Mouse (Mus musculus) c-Kit-negative CD71-positive TER-119-positive erythroid progenitor cells, embryonic 14.5 days (primary cell): ENCODE data around the gene Mettl21a.
A peak's percentile ranks its signal among the peaks of the same experiment; 100 is the strongest.
"Not testable (repeated sequence)": the region's sequence is repeated elsewhere in the genome, so short reads cannot be mapped to it uniquely, and the experiment has no call there.

Experiments used
- DNase-seq: peaks from one replicate; pipeline ENCODE4 v3.0.0-alpha.2; 2013; ENCODE audit warnings: low read depth, low spot score

The Mettl21a gene

DNA sequence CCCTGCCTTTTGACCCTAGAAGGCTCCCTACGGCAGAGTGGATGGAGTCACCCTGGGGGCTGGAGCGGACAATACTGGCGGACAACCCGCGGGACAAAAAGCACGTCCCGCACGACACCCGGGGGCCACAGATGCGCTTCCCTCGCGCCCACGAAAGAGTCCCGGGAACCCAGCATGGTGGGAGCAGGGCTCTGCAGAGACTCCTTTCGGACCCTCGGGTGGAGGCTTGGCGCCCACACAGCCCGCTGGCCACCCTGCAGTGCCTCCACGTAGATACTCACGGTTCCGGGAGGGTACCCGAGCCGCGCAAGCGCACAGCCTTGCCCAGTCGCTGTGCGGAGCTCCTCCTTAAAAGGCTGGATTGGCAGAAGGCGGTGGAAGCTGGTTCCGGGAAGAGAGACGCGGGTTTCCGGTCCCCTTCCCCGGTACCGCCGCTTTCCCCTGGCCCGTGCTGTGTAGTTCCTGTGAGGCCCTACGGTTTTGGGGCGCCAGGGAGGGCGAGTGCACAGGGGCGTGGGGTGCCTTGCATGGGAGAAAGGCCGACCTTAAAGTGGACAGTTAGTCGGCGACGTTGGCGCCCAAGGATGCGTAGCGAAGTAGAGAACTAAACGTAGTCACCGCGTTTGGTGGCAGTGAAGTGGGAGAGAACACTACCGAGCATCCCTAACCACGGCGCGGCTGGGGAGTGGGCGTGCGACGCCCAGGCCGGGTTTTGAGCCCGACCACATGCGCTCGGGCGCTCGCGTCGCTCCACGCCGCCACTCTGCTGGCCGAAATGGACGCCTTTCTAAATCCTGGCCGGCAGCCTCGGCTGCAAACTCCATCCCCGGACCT lies at the start of gene Mettl21a:
TSS of gene Mettl21a (minus strand) at position 362 of the 834 bp plus-strand sequence.
- peak; percentile 68 for DNase-seq

GRCm38 (mm10) chr1:64658876-64659275 lies 41.8 kb upstream of the Mettl21a start:
- DNase-seq, result no peak

- no peak for DNase-seq
These were observed 39.5 kb upstream of the Mettl21a start for GRCm38 (mm10) chr1:64656423-64657129.

GRCm38 (mm10) chr1:64655415-64655814 lies 38.4 kb upstream of the Mettl21a start:
- no peak for DNase-seq

GRCm38 (mm10) chr1:64653701-64654100 lies 36.7 kb upstream of the Mettl21a start:
- DNase-seq, result no peak

DNA sequence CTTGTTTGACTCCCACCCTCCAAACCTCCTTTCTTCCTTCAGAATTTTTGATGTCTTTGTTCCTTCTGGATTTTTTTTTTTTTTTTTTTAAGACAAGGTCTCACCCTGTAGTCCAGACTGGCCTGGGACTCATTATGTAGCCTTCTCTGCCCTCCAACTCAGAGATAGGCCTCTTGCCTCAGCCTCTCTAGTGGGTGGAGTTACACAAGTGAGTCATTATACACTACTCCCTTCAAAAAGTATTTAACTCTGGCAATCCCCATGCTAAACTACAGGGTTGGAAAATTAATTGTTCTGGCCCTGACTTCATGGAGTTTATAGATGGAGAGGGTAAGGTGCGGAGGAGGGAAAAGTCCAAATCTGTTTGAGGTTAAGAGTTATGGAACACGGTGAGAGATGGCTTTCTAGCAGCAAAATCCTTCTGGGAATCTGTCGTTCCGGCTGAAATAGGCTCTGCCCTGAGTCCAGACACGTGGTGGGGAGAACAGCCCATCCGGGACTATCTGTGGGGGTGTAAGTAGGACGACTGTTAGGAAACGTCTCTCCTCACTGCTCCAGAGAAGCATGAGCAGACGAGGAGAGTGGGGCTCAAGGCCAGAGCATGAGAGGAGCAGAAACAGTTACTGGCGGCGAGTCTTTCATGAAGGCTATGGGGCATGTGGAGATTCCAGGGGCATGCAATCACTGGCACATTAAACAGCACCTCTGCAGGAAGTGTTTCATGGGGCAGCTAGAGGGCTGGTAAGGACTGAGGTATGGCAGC lies 32.5 kb upstream of the Mettl21a start:
- DNase-seq, result no peak

DNA sequence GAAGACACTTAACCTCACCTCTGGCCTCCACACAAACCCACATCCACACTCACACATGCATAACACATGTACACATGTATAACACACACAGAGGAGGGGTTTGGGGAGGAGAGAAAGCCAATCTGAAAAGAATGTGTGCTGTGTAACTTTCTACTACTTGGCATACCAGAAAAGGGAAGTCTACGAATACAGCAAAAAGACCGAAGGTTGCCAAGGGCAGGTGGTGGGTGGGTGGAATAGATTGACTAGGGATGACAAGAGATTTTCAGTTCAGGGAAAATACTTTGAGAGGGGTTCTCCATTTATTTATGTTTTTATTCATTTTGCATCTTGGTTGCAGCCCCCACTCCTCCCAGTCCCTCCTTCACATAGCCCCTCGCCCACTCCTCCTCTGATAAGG lies 27.5 kb upstream of the Mettl21a start:
- no peak for DNase-seq

GRCm38 (mm10) chr1:64642541-64642940 lies 25.5 kb upstream of the Mettl21a start:
- not testable (repeated sequence) for DNase-seq

GRCm38 (mm10) chr1:64641069-64641468 lies 24.0 kb upstream of the Mettl21a start:
- DNase-seq, result no peak

GRCm38 (mm10) chr1:64639279-64639678 lies 22.2 kb upstream of the Mettl21a start:
- DNase-seq, result peak; percentile 54

DNA sequence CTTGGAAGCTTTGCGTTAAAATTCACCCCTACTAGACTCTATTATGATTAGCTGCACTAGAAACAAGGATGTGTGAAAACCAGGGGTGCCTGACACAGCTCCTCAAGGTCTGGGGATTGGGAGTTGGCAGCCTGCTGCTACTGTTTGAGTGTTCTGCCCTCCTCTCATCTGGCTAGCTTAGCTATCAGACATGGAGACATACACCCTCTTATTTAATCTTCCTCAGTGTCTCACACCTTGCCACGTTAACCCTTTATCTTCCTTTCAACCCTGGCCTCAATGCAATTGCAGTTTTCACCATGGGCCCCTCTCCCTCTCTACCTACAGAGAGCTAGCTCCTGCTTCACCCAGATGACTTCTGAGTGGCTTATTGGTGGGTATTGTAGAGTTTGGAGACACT lies 18.6 kb upstream of the Mettl21a start:
- DNase-seq, result no peak

- DNase-seq, result no peak
These were observed 16.2 kb upstream of the Mettl21a start for GRCm38 (mm10) chr1:64633237-64633636.

DNA sequence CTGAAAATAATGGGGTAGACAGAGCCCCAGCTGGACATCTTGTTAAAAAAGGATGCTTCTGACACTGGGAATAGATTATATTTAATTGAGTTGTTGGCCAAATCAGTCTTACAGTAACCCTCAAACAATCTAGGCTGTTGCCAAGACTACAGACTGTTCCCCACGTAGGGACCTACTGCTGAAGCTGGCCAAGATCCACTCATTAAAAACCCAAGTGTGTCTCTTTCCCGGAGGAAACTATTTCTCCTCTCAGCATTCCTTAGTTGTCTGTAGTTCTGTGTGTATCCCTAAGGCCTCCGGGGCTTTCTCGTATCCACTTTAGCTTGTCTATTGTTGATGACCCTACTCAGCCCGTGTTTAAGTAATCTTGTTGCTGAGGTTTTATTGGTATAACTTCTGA lies 14.5 kb upstream of the Mettl21a start:
- no peak for DNase-seq

DNA sequence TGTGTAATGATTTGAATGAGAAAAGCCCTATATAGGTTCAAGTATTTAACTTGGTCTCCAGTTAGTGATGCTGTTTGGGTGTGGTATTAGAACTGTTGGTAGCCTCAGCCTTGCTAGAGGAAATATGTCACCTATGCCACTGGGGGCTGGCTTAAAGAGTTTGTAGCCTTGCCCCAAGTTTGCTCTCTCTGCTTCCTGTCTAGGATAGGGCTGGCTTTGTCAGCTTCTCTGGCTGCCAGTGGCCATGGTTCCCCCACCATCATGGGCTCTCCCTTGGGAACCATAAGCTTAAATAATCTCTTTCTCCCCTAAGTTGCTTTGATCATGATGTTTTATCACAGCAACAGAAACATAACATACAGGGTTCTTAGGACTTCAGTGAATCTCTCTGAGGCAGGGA lies 8.2 kb upstream of the Mettl21a start:
- DNase-seq, result no peak

- no peak for DNase-seq
These were observed 6.8 kb upstream of the Mettl21a start for GRCm38 (mm10) chr1:64623558-64624435.

- no peak for DNase-seq
These were observed 4.1 kb upstream of the Mettl21a start for GRCm38 (mm10) chr1:64621116-64621515.

DNA sequence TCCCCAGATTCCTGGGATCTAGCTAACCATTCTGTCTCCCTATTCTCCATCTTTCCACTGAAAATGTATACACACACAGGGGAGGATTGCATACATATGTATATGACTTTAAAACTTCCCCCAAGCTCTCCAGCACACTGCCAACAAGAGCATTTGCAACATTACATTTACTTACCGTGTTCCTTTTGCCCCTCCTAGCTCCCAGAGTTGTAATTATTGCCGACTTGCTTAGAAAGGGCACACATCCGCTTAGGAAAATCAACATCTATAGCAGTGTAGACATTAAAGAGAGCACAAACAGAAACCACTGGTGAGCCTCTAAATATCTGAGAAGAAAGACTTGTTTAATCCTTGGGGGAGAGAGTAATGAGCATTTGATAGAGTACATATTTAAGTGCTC lies 1.2 kb upstream of the Mettl21a start:
- no peak for DNase-seq

DNA sequence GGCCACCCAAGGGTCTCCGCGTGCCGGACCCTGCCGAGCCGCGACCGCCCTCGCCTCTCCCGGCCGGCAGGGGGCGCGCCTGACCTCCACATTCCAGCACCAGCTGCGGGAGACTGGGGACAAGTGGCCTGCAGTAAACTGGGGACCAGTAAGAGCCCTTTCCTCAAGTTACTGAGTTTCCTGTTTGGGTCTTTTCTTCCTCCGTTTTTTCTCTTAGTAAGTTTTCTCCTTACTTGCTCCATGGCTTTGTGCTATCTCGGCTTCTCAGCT lies 608 bp upstream of the Mettl21a start:
- peak; percentile 60 for DNase-seq

DNA sequence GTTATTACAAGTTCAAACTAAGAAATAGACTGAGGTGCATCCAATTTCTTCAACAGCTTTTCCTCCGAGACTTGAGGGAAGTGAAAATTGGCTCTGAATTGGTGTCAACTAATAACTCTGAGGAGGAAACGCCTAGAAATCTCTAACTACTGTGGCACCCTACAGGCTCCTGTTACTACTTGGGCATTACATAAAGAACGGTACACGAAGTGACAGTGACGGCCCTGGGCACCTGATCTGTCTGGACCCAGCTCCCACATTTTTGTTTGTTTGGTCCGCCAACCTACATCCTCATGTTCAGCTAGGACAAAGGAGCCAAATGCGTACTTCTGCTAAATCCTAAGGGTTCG lies 536 bp downstream of the Mettl21a start:
- DNase-seq, result peak; percentile 15

DNA sequence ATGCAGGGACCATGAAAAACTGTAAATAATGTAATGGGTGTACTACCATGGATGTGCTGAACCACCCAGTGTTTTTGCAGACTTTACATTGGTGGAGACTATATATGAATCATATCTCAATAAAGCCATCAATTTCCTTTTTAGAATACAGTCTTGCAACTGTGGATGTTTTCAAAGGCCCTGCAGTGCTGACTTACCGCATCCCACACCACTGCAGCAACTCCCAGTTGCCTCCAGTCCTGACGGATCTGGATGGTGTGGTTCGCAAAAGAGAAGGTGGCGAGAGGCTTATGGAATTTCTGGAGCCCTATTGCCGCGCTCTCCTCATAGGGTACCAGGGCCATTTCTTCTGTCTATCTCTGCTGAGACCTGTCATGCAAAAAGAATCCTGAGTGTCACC lies 966 bp downstream of the Mettl21a start:
- no peak for DNase-seq

- DNase-seq, result no peak
These were observed 1.5 kb downstream of the Mettl21a start for GRCm38 (mm10) chr1:64615531-64615991.
